Mouse (Mus musculus) MEL-GATA-1-ER (cell line): ENCODE measurements around the gene Ikzf5.
"Not testable (repeated sequence)": the region's sequence is repeated elsewhere in the genome, so short reads cannot be mapped to it uniquely, and the experiment has no call there.

ENCODE experiments used
- DNase-seq: peaks from one replicate; pipeline ENCODE4 v3.0.0-alpha.2; 2012; ENCODE audit warnings: low read depth; ENCODE audit errors: extremely low read depth

Gene Ikzf5

GRCm38 (mm10) chr7:131410416-131411058, at the start of gene Ikzf5, which contains the start of gene Acadsb:
TSS of gene Ikzf5 (minus strand) at chr7:131410521.
TSS of gene Acadsb (plus strand) at chr7:131410601.
- peak; percentile 88 for DNase-seq

DNA sequence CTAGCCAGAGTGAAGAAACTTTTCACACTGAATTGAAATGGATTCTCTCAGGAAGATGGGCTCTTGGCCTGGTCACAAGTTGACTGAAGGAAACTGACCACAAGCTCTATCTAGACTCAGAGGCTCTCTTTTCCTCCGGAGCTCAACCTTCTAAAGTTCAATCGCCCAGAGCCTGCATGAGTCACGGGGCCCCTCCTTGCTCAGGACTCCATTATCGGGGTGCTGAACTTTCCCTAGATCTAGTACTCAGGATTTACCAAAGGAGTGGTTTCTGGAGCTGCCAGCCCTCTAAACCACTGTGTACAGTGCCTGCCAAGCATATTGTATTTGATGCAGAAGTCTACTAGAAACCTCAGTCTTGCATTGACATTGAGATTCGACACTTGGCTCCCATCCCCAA, 46.4 kb upstream of the Ikzf5 start:
- no peak for DNase-seq

DNA sequence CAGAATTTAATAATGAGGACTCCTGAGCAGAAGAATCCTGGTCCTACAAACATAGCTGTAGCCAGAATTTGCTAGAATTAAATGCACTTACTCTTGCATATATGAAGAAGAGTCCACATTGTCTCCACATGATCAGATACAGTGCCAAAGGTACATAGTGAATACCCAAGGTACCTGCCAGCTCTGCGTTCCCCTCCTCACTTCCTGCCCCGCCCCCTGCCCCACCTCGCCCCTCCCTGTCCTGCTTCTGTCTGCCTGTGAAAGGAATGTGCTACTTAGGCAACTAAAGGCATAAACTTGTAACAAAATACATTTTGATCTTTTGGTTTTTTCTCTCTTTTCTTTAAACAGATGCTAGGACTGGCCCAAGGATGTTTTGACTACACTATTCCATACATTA, 26.7 kb upstream of the Ikzf5 start:
- DNase-seq: no peak

DNA sequence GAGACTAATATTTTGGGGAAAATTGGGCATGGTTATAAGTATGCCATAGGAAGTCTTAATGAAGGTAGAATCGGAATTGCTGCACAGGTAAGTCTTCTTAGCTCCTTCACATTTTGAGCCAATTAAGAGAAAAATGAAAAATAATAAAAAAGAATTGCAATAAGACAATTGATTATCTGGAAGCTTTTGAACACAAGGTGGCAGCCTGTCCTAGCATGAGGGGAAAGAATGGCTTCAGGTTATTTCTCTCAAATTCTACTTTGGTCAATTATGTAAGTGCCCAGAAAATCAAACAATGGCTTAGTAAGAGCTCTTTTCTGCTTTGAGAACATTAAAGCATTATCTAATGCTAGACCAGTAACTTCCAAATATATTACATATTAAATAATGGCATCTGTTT, 24.0 kb upstream of the Ikzf5 start:
- no peak for DNase-seq

DNA sequence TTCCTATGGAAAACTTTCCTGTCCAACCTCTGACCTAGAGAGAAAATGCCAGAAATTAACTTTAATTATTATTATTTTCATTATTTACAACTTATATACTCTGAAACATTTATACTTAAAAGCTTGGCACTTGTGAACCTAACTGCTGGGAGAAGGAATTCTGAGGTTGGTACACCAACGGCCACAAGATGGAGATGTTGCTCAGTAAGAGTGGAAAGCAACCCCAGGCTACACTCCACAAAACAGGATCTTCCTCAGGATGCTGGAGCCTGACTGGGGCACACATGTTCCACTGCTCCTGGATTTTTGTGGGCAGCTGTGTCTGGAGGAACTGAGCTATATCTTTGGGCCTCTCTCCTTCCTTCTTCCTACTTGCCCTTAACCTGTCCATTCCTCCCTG, 21.9 kb upstream of the Ikzf5 start:
- DNase-seq: peak; percentile 15

DNA sequence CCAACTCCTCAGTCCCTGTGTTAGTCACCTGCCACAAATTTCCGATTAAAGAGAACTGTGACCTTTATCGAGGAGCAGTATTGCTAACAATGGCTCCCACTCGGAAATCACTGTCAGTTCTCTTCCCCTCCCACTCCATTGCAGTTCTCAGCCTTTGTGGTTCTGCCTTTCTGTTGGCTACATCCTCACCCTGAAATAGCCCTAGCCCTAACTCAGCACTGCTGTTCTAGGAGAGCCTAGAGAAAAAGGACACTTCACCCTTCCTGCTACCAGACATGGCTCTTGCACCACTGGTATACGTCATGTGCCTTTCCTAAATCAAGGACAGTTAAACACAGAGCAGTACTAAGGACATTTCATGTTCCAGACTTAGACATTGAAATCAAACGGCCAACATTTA, 17.0 kb upstream of the Ikzf5 start:
- DNase-seq: no peak

- peak; percentile 61 for DNase-seq
Observed at GRCm38 (mm10) chr7:131424912-131425311, 14.6 kb upstream of the Ikzf5 start.

GRCm38 (mm10) chr7:131417605-131418004, 7.3 kb upstream of the Ikzf5 start:
- no peak for DNase-seq

GRCm38 (mm10) chr7:131416742-131417141, 6.4 kb upstream of the Ikzf5 start:
- DNase-seq: not testable (repeated sequence)

- DNase-seq: no peak
Observed at GRCm38 (mm10) chr7:131411941-131412270, 1.6 kb upstream of the Ikzf5 start.

DNA sequence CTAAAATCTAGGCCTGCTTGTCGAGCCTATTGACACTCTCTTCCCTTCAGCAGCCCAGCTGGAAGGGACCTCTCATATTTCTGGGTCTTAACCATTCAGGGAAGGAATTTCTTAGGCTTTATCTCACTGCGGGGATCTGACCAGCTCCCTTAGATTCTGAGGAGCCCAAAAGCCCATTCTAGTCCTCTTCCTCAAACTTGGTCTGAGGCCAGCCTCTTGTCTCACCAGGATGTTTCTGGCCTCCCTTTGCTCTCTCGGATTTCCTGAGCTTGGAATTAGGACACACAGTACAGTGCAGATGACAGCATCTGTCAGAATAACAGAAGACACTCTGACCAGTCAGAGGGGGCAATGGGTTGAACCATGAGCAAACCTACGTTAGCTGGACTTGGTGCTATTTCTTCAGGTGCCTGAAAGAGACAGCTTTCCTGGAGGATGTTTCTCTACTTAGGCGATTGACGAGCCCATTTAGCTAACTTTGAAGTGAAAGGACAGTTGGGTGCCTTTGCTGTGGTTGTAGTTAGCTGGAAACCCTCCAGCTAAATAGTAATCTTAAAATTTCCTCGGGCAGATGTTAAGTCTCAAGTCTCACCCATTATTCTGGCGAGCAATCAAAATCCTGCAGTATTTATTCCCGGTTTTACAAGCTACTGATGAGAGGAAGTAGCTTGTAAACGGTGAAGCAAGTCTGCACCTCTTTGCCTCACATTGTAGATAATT, 1.1 kb upstream of the Ikzf5 start:
- DNase-seq: no peak

GRCm38 (mm10) chr7:131409988-131410385, 334 bp downstream of the Ikzf5 start:
- no peak for DNase-seq

DNA sequence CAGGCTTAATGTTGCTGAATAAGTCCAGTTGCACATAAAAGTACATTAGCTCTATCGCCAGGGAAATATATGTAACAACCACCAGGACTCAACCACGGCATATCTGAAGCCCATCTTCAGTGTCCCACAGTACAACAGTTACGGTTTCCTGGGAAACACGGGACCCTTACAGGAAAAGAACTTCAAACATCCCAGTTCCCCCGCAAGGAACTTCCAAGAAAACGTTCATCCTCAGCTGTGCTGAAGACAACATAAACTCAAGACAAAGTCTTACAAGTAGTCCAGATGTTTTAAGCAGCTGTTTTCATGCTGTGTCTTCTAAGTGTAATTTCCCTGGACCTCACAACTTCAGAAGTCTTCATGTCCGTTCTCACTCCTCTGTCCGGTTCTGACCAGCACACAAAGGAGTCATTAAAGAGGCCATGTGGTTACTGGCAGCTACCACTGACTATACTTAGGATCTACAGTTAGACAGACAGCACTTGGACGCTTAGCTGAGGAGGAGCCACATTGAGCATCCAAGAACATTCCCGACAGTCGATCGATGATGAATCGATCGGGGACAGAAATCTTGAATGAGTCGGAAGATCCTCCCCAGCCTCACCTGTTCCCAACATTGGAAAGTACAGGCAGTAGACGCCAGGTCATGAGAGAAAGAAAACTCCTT, 867 bp downstream of the Ikzf5 start:
- DNase-seq: peak; percentile 15

GRCm38 (mm10) chr7:131391761-131392160, 18.6 kb downstream of the Ikzf5 start:
- DNase-seq: not testable (repeated sequence)

DNA sequence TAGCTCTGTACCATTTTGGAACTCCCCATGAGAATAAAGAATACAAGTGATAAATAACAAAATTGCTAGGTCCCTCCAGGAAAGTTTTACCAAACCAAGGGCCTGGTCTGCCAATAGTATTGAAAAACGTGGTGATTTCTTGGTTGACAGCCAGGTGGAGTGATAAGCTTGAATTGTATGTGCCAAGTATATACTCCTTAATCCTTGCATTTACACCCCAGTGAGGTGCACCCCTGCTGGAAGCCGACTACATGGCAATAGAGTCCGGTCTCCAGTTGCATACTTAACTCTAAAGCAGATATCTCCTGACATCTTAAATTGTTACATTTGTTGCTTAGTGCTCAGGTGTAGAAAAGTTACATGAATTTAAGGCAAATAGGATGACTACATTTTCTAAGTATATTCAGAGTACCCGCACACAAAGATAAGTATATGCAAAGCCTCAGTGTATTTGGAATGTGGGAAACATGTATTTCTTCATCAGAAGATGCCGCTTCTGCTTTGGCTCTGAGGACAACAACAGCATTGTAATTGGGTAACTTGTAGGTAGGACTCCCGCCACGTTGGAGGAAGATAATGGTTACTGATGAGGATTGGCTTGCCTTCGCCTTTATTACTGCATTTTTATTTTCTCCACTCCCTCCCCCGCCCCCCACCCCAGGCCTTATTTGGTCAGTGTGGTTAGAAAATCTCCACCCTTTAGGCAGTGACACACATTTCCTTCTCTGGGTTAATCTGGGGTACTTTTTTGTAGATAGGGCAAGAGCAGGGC, 38.3 kb downstream of the Ikzf5 start:
- DNase-seq: peak; percentile 79

GRCm38 (mm10) chr7:131371470-131371860, 38.9 kb downstream of the Ikzf5 start:
- DNase-seq: peak; percentile 39

DNA sequence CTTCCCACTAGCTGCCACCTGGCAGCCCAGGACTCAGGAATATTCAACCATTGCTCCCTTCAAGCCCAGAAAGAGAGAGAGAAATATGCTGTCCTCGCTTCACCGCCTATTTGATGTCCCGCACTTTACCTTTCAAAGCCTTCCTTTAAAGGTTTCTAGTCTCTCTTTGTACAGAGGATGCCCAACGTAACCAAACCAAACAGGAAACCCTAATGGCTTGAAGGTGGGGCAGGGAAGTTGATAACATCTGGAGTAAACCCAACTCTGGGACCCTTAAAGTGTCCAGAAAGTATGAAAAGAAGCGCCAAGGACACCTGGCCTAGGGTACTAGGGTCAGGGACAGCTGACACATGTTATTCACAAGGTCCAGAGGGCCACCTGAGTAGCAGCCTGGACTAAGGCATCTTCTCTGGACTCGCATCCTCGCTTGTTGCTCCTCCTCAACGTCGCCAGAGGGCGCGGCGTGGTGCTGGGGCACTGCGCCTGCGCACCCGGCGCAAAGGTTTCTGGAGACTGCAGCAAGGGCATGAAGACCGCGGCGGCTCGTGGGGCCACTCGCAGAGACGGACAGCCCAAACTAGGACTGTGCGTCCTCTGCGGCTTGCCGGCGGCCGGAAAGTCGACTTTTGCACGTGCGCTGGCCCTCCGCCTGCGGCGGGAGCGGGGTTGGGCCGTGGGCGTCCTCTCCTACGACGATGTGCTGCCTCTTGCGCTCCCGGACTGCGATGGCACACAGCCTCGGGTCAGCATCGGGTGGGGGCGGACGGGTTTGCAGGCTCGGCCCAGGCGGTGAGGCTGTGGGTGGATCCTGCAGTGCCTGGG, 39.5 kb downstream of the Ikzf5 start, which contains the start of gene Pstk:
Gene Pstk, plus strand, starts transcription at position 494 of the 822 bp plus-strand sequence.
- peak; percentile 77 for DNase-seq

DNA sequence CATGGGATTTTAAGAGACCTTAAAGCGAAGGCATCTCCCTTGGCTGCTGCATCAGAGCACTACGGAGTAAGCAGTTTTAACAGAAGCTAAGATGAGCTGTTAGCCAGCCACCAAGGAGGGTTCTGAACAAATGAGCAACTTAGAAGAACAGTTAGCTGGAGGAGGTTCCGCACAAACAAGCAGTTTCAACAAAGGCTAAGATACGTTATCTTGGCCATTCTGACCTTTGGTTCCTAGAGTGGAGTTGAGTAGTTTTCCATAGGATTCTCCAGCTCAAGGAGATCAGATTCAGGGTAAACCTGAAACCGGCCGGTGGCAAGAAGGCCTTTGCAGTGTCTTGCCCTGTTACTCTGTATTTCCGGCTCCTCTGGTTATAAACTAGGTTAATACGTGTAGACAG, 46.2 kb downstream of the Ikzf5 start:
- DNase-seq: no peak

GRCm38 (mm10) chr7:131362615-131363300, 47.6 kb downstream of the Ikzf5 start, which contains the start of gene 2310057M21Rik:
TSS of gene 2310057M21Rik (minus strand) at chr7:131362759.
- peak; percentile 95 for DNase-seq

- no peak for DNase-seq
Observed at GRCm38 (mm10) chr7:131362269-131362614, 48.1 kb downstream of the Ikzf5 start.
